Mouse (Mus musculus): ENCODE data around the gene Slc25a36.

DNA sequence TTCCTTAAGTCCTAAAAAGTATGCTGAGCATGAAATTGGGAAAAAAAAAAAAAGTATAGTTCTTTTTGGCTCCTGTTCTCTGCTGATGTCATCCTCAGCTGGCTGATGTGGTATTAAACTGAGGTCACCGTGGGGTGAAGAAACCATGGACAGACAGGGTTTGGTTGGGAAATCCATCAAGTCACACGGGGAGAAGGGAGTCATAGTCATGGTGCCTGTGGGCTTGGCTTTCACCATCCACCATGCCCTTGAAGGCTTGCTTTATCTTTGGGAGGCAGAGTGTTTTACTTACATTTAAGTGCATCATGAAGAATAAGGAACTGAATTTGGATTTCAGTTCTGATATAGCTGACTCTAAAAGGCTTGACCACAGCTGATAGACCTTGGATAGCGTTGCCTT is 72.9 kb downstream of the Slc25a36 start:
- TF ChIP-seq GATA1 (IDR thresholded peaks at IDR 0.05; ENCODE audit: low read length) (no peak), TAL1 (IDR thresholded peaks at IDR 0.05; ENCODE audit: low read length) (no peak)
